In genomic region chr16:87207875-87208274, GRCm38 (mm10) we compare ENCODE assay signal across 15 mouse cellular contexts.
"Had no signal": no experiment of that assay in that cellular context is flagged by ENCODE, and none has a peak within 500 bp of the region (broad histone marks: within the 10 kb centered on the region; RNA-seq: fewer than 3 reads in every experiment).

No protein-coding gene starts in this region.

- ATAC-seq: intestine, embryonic 15.5 days had no signal

- H3K27me3 ChIP-seq: intestine, embryonic 15.5 days; limb, embryonic 13.5 days; megakaryocyte, embryonic 14.5 days; stomach, embryonic 15.5 days had no signal

- H3K27ac ChIP-seq: intestine, embryonic 15.5 days; layer of hippocampus, adult 2 months; limb, embryonic 13.5 days; liver, embryonic 14.5 days; macrophage; stomach, embryonic 15.5 days had no signal

- DNase-seq: kidney, adult 18-20 months; kidney, postnatal 10 days; kidney, postnatal 4 days; left cerebral cortex, postnatal 4 days; right cerebral cortex, postnatal 14 days; thymus, adult 2 months; thymus, postnatal 25 days had no signal

- H3K4me3 ChIP-seq: intestine, embryonic 15.5 days; layer of hippocampus, adult 2 months; limb, embryonic 13.5 days; megakaryocyte, embryonic 14.5 days; stomach, embryonic 15.5 days had no signal

- H3K4me1 ChIP-seq: intestine, embryonic 15.5 days; limb, embryonic 13.5 days; megakaryocyte, embryonic 14.5 days; stomach, embryonic 15.5 days had no signal

- H3K36me3 ChIP-seq: intestine, embryonic 15.5 days; limb, embryonic 13.5 days; stomach, embryonic 15.5 days had no signal

- H3K9ac ChIP-seq: intestine, embryonic 15.5 days; limb, embryonic 13.5 days; liver, embryonic 14.5 days; stomach, embryonic 15.5 days had no signal

- H3K9me3 ChIP-seq: intestine, embryonic 15.5 days; limb, embryonic 13.5 days; megakaryocyte, embryonic 14.5 days; stomach, embryonic 15.5 days had no signal

- H3K4me2 ChIP-seq: intestine, embryonic 15.5 days; limb, embryonic 13.5 days; midbrain, embryonic 11.5 days; stomach, embryonic 15.5 days had no signal
